Mouse (Mus musculus) embryonic fibroblast, embryonic 13.5 days (primary cell): ENCODE data around the gene Rpl13a. TPM values are rescaled to one million over a fixed set of nuclear protein-coding genes. Genes with fewer than 3 reads are reported as not detected.
"Not testable (repeated sequence)": the region's sequence is repeated elsewhere in the genome, so short reads cannot be mapped to it uniquely, and the experiment has no call there.

Experiments used
- H3K27ac ChIP-seq: 2 replicates; pipeline ENCODE4 v1.5.1; 2012; ENCODE audit warnings: low read length, control low read depth, inconsistent platforms; ENCODE audit not compliant: insufficient read depth
- H3K4me1 ChIP-seq: 2 replicates; pipeline ENCODE4 v1.6.1; 2011; ENCODE audit warnings: low read length; ENCODE audit not compliant: control insufficient read depth, insufficient read depth
- H3K4me3 ChIP-seq: 2 replicates; pipeline ENCODE4 v1.5.1; 2011; ENCODE audit warnings: mild to moderate bottlenecking, control low read depth, low read length; ENCODE audit not compliant: insufficient read depth
- CTCF ChIP-seq: IDR thresholded peaks from 2 replicates; pipeline ENCODE4 v1.5.1; 2011; ENCODE audit warnings: mild to moderate bottlenecking, control low read depth, low read length, moderate library complexity, borderline replicate concordance; ENCODE audit not compliant: insufficient read depth
- POLR2A ChIP-seq: IDR thresholded peaks from 2 replicates; pipeline ENCODE4 v1.6.1; 2011; ENCODE audit warnings: low read depth, mild to moderate bottlenecking, control low read depth, low read length, moderate library complexity
- polyA plus RNA-seq: library from polyadenylated mRNA; stranded (reverse); fragments of >200 nt; gene quantifications from 2 replicates; pipeline ENCODE4 v1.2.4, GENCODE M21; 2011; ENCODE audit warnings: low read depth; ENCODE audit not compliant: missing spikeins, insufficient read length

Rpl13a gene
- polyA plus RNA-seq, 1 experiment, result 3,370 TPM

DNA sequence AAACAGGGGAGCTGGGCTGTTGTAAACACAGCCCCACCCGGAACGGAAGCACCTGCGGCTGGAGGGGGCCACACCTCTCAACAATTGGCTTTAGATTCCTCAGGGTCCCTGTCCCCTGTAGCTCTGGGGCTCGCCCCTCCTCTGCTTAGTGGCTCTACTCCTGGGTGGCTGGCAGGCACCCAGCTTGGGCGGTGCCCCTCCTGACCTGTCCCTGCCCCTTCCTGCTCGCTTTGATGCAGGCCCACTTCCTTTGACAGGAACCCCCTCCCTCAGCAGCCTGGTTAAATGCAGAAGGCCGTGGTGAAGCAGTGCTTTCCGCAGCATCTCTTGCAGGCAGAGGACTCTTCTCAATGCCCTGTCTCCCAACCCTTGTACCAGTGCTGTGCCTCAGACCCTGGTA lies 7.2 kb downstream of the Rpl13a start:
- Histone ChIP-seq H3K4me3 (no peak overlapping the region), H3K4me1 (0 out of 2 replicates have a peak, but pooled peaks cover 5% of the 10 kb centered on the region), H3K27ac (no peak overlapping the region)
- TF ChIP-seq CTCF, result no peak
- TF ChIP-seq POLR2A, result 0 out of 2 replicates have a peak, but pooled peaks have one; percentile 22

DNA sequence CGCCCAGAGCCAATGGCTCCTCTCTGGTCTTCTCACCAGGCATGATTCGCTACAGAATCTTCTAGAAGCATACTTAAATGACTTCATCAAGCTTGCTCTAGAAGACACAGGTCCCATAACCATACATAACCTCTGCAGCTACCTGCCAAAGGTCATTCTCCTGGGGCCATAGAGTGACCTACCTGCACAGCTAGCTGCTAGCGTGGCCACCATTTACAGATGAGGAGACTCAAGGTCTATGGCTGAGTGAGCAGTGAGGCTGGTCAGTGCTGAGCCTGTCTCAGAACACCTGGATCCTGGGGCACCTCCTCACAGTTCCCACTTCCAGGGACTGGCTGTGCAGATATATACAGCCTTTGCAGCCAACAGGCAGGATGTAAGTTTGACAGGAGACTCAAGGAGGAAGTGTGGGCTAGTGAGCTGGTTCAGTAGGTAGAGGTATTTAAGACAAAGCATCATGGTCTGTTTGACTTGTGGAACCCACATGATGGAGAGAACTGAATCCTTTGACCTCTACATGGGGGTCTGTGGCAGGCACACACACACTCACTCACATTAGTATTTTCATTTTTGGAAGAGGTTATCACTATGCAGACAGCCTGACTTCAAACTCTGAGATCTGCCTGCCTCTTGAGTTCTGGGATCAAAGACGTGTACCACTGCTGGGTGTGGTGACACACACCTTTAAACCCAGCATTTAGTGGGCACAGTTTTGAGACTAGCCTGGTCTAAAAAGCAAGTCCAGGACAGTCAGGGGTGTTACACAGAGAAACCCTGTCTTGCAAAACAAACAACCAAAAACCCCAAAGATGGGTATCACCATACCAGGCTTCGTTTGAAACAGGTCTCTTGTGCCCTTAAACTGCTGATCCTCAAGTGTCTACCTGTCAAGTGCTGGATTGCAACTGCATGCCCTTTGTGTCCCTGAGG lies 8.5 kb downstream of the Rpl13a start:
- no peak overlapping the region for H3K4me3 ChIP-seq
- H3K4me1 ChIP-seq, result 0 out of 2 replicates have a peak, but pooled peaks cover 5% of the 10 kb centered on the region
- H3K27ac ChIP-seq, result no peak overlapping the region
- peak; percentile 21; the same call in 1 of the 2 replicates for TF ChIP-seq POLR2A
- TF ChIP-seq CTCF, result no peak

DNA sequence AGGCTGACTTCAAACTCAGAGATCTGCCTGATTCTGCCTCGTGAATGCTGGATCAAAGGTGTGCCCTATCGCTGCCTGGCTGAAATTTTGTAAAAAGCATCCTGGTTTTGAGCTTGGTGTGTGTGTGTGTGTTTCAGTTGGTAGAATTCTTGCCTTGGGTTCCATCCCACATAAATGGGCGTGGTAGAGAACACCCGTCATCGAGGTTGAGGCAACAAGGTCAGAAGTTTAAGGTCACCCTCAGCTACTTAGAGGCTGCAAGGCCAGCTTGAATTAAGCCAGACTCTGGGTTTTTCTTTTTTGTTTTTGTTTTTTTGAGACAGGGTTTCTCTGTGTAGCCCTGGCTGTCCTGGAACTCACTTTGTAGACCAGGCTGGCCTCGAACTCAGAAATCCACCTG lies 10.2 kb downstream of the Rpl13a start:
- Histone ChIP-seq H3K4me3 (no peak overlapping the region), H3K4me1 (0 out of 2 replicates have a peak, but pooled peaks cover 5% of the 10 kb centered on the region), H3K27ac (no peak overlapping the region)
- TF ChIP-seq CTCF, result no peak
- no peak for TF ChIP-seq POLR2A

DNA sequence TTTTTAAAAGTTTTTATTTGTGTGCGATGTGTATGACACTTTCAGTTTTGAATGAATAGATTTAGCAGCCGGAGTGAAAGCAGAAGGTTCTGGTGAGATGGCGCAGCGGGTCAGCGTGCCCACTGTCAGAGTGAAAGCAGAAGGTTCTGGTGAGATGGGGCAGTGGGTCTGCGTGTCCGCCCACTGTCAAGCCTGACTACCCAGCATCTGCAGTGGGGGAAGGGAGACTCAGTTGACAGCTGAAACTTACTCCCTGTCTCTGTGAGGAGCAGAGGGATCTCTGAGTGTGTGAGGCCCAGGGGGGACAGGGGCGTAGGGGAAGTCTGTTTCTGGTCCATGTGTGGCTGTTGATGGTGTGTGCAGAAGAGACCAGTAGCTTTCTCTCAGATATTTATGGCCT lies 11.0 kb downstream of the Rpl13a start:
- H3K4me3 ChIP-seq, result no peak overlapping the region
- no peak overlapping the region for H3K27ac ChIP-seq
- no peak for TF ChIP-seq POLR2A
- no peak for TF ChIP-seq CTCF
- 0 out of 2 replicates have a peak, but pooled peaks cover 5% of the 10 kb centered on the region for H3K4me1 ChIP-seq

DNA sequence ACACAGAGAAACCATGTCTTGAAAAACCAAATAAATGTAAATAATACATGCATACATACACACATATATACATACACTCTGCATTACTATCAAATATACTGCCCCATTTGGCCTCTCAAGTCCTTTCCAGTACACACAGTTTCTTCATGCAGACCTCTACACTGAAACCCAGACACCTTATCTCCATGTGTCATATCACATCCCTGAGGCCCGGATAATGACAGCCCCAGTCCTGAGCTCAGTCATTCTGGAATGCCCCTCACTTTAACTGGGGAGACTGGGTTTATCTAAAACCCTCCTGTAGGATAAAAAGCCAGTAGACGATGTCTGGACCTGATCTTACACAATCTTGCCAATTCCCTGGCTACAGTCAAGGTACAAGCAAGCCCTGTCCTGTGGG lies 15.1 kb downstream of the Rpl13a start:
- no peak overlapping the region for H3K4me3 ChIP-seq
- H3K27ac ChIP-seq, result no peak overlapping the region
- no peak for TF ChIP-seq POLR2A
- TF ChIP-seq CTCF, result no peak
- no peaks in the 10 kb centered on the region for H3K4me1 ChIP-seq

DNA sequence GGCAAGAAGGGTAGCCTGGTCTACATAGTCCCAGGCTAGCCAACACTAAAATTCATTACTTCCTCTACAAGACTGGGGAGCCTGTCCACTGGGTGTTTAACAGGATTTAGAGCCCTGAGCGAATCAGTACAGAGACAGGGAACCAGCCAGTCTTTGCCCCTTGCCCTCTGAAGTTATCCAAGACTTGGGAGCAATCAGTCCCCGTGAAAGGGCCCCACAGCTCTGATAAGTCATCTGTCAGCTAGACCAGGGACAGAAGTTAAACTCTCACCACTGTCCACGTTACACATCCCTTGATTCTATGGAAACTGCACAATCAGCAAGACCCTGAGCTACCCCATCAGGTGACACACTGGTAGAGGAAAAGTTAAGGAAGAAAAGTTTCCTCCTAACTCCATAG lies 16.0 kb downstream of the Rpl13a start:
- no peak overlapping the region for H3K27ac ChIP-seq
- TF ChIP-seq CTCF (no peak), POLR2A (no peak)
- H3K4me3 ChIP-seq, result no peak overlapping the region
- no peaks in the 10 kb centered on the region for H3K4me1 ChIP-seq

DNA sequence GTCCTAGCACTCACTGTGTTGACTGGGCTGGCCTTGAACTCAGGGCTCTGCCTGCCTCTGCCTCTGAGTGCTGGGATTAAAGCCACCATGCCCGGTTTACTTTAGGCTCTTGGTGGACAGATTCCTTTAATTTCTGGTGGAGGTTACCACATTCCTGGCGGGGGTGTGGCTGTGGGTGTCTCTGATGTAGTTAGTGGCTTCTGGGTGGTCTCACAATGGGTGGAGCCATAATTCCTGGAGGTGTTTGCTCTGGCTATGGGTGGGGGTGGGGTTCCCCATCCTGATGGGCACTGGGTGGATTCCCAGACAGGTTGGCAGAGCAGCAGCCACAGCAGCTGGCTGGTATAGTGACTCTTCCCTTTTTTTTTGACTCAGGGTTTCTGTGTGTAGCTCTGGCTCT lies 16.6 kb downstream of the Rpl13a start:
- Histone ChIP-seq H3K27ac (no peak overlapping the region), H3K4me3 (no peak overlapping the region), H3K4me1 (no peaks in the 10 kb centered on the region)
- no peak for TF ChIP-seq CTCF
- no peak for TF ChIP-seq POLR2A

DNA sequence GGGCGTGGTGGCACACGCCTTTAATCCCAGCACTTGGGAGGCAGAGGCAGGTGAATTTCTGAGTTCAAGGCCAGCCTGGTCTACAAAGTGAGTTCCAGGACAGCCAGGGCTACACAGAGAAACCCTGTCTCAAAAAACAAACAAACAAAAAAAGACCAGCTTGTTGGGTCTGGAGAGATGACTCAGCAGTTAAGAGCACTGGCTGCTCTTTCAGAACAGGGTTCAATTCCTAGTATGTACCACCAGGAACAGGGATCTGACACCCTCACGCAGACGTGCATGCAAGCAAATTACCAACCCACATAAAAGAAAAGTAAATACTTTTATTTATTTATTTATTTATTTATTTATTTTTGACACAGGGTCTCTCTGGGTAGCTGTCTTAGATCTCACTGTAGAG lies 18.5 kb downstream of the Rpl13a start:
- not testable (repeated sequence) for H3K4me3 ChIP-seq, H3K4me1 ChIP-seq, H3K27ac ChIP-seq

DNA sequence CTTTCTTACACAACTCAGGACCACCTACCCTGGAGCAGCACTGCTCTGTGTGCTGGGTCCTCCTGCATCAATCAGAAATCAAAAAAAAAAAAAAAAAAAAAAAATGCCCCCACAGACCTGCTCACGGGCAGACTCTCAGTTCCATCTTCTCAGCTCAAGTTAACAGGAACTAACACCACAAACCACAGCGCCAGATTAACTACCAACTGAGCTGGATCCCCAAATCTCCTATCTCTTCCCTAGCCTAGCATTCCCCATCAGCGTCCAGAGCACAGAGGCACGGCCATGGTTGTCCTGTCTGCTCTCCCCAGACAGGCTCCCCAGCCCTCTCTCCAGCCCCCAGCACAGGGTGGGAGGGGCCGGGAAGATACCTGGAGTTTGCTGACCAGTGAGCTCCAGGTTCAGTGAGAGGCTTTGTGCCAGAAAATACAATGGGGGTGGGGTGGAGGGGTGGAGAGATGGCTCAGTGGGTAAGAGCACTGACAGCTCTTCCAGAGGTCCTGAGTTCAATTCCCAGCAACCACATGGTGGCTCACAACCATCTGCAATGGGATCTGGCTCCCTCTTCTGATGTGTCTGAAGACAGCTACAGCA lies 21.4 kb downstream of the Rpl13a start:
- Histone ChIP-seq H3K4me3 (no peak overlapping the region), H3K4me1 (no peaks in the 10 kb centered on the region), H3K27ac (no peak overlapping the region)
- no peak for TF ChIP-seq CTCF
- TF ChIP-seq POLR2A, result no peak

DNA sequence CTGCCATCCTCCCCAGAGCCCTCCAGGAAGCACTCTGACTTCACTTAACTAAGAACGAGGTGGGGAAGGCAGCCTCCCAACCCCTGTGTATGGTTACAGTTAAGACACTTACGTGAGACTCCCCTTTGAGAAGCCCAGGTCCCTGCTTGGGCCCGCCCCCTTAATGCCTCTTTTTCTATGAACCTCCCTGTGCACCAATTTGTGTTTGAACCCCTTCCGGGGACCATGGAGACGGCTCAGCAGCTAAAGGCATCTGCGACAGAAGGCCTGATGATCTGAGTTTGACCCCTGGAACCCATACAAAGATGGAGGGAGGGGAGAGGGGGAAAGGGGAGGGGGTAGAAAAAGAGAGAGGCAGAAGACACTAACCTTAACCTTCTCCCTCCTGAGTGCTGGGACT lies 22.1 kb downstream of the Rpl13a start:
- Histone ChIP-seq H3K4me1 (no peaks in the 10 kb centered on the region), H3K27ac (no peak overlapping the region), H3K4me3 (no peak overlapping the region)
- TF ChIP-seq POLR2A (no peak), CTCF (no peak)
